Mouse (Mus musculus) gastrocnemius, postnatal 25 days (tissue): Measurements from ENCODE around the gene Zmynd19. TPM values are rescaled to one million over a fixed set of nuclear protein-coding genes. Genes with fewer than 3 reads are reported as not detected.

Source experiments
- microRNA-seq, 2 experiments: library from miRNA; unstranded; fragments of <30 nt; microRNA quantifications; one replicate each; pipeline ENCODE4 v1.2.0; 2021; ENCODE audit warnings: borderline replicate concordance in 2 of 2
- total RNA-seq, 2 experiments: library from RNA; stranded (reverse); gene quantifications; 1 replicate in 1 of 2; 2 replicates in 1 of 2; pipeline ENCODE4 v1.2.3; 2021

Zmynd19 gene
- total RNA-seq, 2 experiments from 2014 or later = 18.3 to 20.2 TPM

Small RNAs within 50 kb of the gene (microRNA-seq; reads per million reads assigned to microRNA genes)
- gene Gm22875 = 0 reads per million in 2 experiments

Other genes with a start within 250 kb of the Zmynd19 start
- under 1 TPM; 0.03 to 0.05 TPM for gene Cacna1b, start 186.6 kb upstream of the Zmynd19 start, total RNA-seq
- gene Ehmt1, start 30.2 kb upstream of the Zmynd19 start, total RNA-seq = 10 to 100 TPM; 27.5 to 27.7 TPM
- 1 to 10 TPM; 2.4 to 2.5 TPM for gene Arrdc1, start 14.5 kb upstream of the Zmynd19 start, total RNA-seq
- gene Dph7, start 12.6 kb downstream of the Zmynd19 start, total RNA-seq = 1 to 10 TPM; 3.1 to 3.2 TPM
- 10 to 100 TPM; 38.5 to 46.3 TPM for gene Mrpl41, start 25.3 kb downstream of the Zmynd19 start, total RNA-seq
- 10 to 100 TPM; 27.2 to 27.4 TPM for gene Pnpla7, start 26.2 kb downstream of the Zmynd19 start, total RNA-seq
- gene Nsmf, start 104.6 kb downstream of the Zmynd19 start, total RNA-seq = 10 to 100 TPM; 12.8 to 15.9 TPM
- not detected for gene Entpd8, start 130.5 kb downstream of the Zmynd19 start, total RNA-seq
- gene Noxa1, start 145.4 kb downstream of the Zmynd19 start, total RNA-seq = not detected
- 1 to 10 TPM; 3.6 to 6.7 TPM for gene Nrarp, start 231.0 kb downstream of the Zmynd19 start, total RNA-seq
- gene Tor4a, start 247.1 kb downstream of the Zmynd19 start, total RNA-seq = 1 to 10 TPM; 1.1 to 1.3 TPM